Mouse (Mus musculus) frontal cortex, postnatal 14 days (tissue): ENCODE results near the gene Sestd1.

Experiments used
- DNase-seq, 2 experiments: peaks; one replicate each; pipeline ENCODE4 v3.0.0; 2022; ENCODE audit warnings: low spot score in 2 of 2

The Sestd1 gene

GRCm38 (mm10) chr2:77270781-77271180 lies 9.6 kb downstream of the Sestd1 start:
- no peak for DNase-seq

- DNase-seq: no peak
Observed at GRCm38 (mm10) chr2:77270136-77270535, 10.3 kb downstream of the Sestd1 start.

- DNase-seq: no peak
Observed at GRCm38 (mm10) chr2:77268612-77269239, 11.7 kb downstream of the Sestd1 start.

- no peak for DNase-seq
Observed at GRCm38 (mm10) chr2:77266931-77267330, 13.5 kb downstream of the Sestd1 start.

GRCm38 (mm10) chr2:77266011-77266410 lies 14.4 kb downstream of the Sestd1 start:
- DNase-seq: no peak

GRCm38 (mm10) chr2:77265301-77265700 lies 15.1 kb downstream of the Sestd1 start:
- DNase-seq: no peak

GRCm38 (mm10) chr2:77264550-77264949 lies 15.8 kb downstream of the Sestd1 start:
- DNase-seq: no peak

- no peak for DNase-seq
Observed at GRCm38 (mm10) chr2:77263477-77264435, 16.6 kb downstream of the Sestd1 start.

- DNase-seq: no peak
Observed at GRCm38 (mm10) chr2:77260134-77260533, 20.3 kb downstream of the Sestd1 start.

- no peak for DNase-seq
Observed at GRCm38 (mm10) chr2:77253227-77253626, 27.2 kb downstream of the Sestd1 start.

- no peak for DNase-seq
Observed at GRCm38 (mm10) chr2:77251736-77252135, 28.7 kb downstream of the Sestd1 start.

- DNase-seq: no peak
Observed at GRCm38 (mm10) chr2:77249771-77250681, 30.4 kb downstream of the Sestd1 start.

GRCm38 (mm10) chr2:77248416-77248815 lies 32.0 kb downstream of the Sestd1 start:
- no peak for DNase-seq

GRCm38 (mm10) chr2:77247200-77247830 lies 33.1 kb downstream of the Sestd1 start:
- no peak for DNase-seq

- DNase-seq: no peak
Observed at GRCm38 (mm10) chr2:77245806-77246205, 34.6 kb downstream of the Sestd1 start.

- no peak for DNase-seq
Observed at GRCm38 (mm10) chr2:77242248-77242647, 38.1 kb downstream of the Sestd1 start.

GRCm38 (mm10) chr2:77238607-77239006 lies 41.8 kb downstream of the Sestd1 start:
- DNase-seq: no peak

- DNase-seq: no peak
Observed at GRCm38 (mm10) chr2:77238046-77238445, 42.3 kb downstream of the Sestd1 start.

- no peak for DNase-seq
Observed at GRCm38 (mm10) chr2:77236860-77237259, 43.5 kb downstream of the Sestd1 start.

GRCm38 (mm10) chr2:77235896-77236295 lies 44.5 kb downstream of the Sestd1 start:
- DNase-seq: no peak

- no peak for DNase-seq
Observed at GRCm38 (mm10) chr2:77232604-77233003, 47.8 kb downstream of the Sestd1 start.
